Mouse (Mus musculus): Measurements from ENCODE around the gene Senp8. TPM values are rescaled to one million over a fixed set of nuclear protein-coding genes. Genes with fewer than 3 reads are reported as not detected.

The Senp8 gene
- polyA plus RNA-seq, 1 experiment from 2014 or later: 10.0 TPM

Other genes starting within 250 kb of the Senp8 start
- 101 and 107 TPM in 2 replicates for gene Hexa, start 211.2 kb downstream of the Senp8 start, polyA plus RNA-seq (2014; fragmentation: Nextera tagmentation; extraction: Ambion mirVana)
- gene Tmem202, start 210.9 kb downstream of the Senp8 start, polyA plus RNA-seq (2014; fragmentation: Nextera tagmentation; extraction: Ambion mirVana): 0.15 and 0.64 TPM in 2 replicates
- 0.93 and 0.96 TPM in 2 replicates for gene Celf6, start 172.8 kb downstream of the Senp8 start, polyA plus RNA-seq (2014; fragmentation: Nextera tagmentation; extraction: Ambion mirVana)
- 29.1 and 32.2 TPM in 2 replicates for gene Parp6, start 133.4 kb downstream of the Senp8 start, polyA plus RNA-seq (2014; fragmentation: Nextera tagmentation; extraction: Ambion mirVana)
- gene Pkm, start 94.3 kb downstream of the Senp8 start, polyA plus RNA-seq (2014; fragmentation: Nextera tagmentation; extraction: Ambion mirVana): 1,005 and 1,158 TPM in 2 replicates
- 4.5 and 5.4 TPM in 2 replicates for gene Gramd2, start 70.6 kb downstream of the Senp8 start, polyA plus RNA-seq (2014; fragmentation: Nextera tagmentation; extraction: Ambion mirVana)
- gene Myo9a, start 186 bp upstream of the Senp8 start, polyA plus RNA-seq (2014; fragmentation: Nextera tagmentation; extraction: Ambion mirVana): 18.3 and 19.4 TPM in 2 replicates
- 0.41 and 0.60 TPM in 2 replicates for gene Nr2e3, start 209.9 kb upstream of the Senp8 start, polyA plus RNA-seq (2014; fragmentation: Nextera tagmentation; extraction: Ambion mirVana)